Mouse (Mus musculus): ENCODE measurements at regions not wholly inside any gene's neighbourhood (a gene's known extent, or its start where the extent isn't known, plus 50 kb on each side); places are given as distances from the start of the nearest gene placed in this dataset.

DNA sequence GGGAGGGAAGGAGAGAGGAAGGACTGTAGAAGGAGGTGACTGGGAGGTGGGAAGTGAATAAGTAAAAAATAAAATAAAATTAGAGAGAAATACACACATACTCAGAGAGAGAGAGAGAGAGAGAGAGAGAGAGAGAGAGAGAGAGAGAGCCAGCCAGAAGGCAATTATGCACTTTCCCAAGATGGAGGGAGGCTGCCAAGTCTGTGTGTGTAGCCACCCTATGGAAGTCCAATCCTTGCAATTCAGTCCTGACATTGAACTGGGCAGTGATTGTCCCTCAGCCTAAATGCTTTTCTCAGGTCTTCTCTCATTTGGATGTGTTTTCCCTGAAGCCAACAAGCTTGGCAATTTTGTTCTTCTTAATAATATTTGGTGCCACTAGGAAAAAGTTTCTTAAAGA, 197.3 kb upstream of the Mctp2 start:
- no peak for DNase-seq (ENCODE audit: low spot score)

GRCm38 (mm10) chr7:72504268-72504667, 197.9 kb upstream of the Mctp2 start:
- DNase-seq (ENCODE audit: low spot score): no peak

DNA sequence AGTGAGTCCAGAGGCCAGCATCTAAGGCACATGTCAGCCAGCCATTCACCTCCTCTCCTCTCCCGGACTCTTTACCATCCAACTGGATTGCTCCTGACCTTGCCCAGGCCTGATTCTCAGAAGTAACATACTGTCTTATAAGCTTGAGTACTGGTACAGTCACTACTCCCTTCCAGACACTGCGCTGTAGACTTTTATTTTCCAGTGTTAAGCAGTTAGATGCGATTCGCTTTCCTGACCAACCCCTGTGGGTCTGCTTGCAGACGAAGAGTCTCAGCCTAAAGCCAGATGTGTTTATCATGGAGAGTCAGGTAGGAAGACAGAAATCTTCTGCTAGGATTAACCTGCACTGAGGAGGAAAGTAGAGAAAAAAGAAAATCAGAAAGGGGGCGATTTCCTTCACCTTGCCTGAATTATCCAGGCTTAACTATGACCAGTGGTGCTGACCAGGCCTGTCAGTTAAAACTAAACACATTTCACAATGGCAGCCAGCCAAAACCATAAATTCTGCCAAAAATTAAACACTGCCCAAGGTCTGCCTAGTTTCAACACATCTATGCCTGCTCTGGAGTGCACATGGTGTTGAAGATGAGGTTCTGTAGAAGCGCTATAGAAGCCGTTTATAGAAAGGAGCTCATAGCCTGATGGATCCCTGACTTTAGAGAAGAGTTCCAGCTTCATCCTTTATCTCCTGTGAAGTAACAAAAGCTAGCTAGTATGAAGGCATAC, 199.5 kb upstream of the Mctp2 start:
- no peak for DNase-seq (ENCODE audit: low spot score)

DNA sequence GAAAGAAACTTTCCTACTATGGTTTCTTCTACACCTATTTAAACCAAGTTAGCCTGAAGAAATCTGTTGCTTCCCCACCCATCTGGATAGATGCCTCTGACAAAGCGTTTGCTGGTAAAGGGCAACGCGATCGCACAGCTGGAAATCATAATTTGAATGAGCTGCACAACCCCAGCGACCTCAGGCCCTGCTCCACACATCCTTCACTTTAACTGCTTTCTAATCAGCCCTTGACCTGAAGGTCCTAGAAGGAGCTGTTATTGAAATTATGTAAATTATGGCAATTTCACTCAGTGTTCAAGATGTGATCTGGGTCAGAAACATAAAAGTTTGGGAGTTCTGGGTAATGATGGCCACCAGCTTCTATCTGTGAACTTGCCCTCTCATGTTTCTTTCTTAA, 201.5 kb upstream of the Mctp2 start:
- DNase-seq (ENCODE audit: low spot score): no peak

DNA sequence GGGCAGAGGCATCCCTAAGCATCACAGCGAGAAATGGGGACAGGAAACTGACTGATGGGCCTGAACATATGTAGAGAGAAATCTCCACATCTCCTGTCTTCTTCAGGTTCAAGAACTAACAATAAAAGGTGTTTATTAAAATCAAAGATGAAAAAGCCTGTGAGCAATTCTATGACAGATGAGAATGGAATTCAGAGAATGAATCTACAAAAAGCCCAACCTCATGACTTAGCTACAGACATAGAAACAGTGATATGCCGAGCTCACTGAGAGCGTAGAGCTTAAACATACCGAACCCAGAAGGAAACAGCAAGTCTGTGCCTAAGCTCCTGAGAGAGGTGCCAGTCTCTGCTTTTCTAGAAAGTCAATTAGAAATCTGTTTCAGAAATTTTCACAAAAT, 203.7 kb upstream of the Mctp2 start:
- no peak for DNase-seq (ENCODE audit: low spot score)

- DNase-seq (ENCODE audit: low spot score): no peak
Observed at GRCm38 (mm10) chr7:72513446-72513845, 207.0 kb upstream of the Mctp2 start.

DNA sequence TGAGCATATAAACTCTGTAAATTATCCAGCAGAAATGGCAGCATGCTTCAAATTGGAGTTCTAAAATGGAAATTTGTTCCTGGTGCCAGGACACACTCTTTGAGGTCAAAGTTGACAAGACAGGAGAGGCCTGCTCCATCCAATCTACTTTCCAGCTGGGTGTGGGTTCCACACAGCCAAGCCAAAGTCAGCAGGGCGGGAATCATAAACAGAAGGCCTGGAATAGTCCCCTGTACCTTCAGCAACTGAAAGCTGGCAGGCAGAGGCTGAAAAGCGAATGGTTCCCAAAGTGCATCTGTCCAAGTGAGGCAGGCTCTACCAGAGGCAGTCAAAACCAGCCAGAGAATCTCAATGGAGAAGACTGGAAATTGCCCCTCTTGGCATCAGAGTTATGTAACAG, 208.4 kb upstream of the Mctp2 start:
- DNase-seq (ENCODE audit: low spot score): no peak

DNA sequence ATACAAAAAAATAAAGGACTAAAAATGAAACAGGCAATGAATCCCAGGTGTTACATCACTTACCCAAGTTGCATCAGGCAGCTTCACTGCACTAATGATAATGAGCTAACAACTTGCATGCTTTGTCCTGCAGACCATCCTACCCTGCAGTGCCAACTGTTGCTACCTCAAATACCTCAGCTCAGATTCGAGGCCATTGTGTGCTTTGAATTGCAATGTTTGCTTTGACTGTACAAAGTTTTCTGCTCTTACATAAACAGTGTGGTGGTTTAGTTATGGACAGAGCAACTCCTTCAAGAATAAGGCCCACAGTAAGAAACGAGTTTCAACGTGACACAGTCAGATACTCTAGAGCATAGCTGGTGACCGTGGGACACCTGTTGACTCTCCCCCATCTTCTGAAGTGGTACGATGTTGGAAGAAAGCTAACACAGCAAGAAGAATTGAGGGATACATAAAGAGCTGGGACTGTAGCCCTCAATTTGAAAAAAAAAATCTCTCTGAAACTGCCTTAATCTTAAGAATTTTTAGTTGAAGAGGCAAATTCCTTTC, 212.1 kb upstream of the Mctp2 start:
- DNase-seq (ENCODE audit: low spot score): no peak

GRCm38 (mm10) chr7:72519359-72520115, 213.1 kb upstream of the Mctp2 start:
- no peak for DNase-seq (ENCODE audit: low spot score)

GRCm38 (mm10) chr7:72528873-72529272, 222.5 kb upstream of the Mctp2 start:
- no peak for DNase-seq (ENCODE audit: low spot score)

- no peak for DNase-seq (ENCODE audit: low spot score)
Observed at GRCm38 (mm10) chr7:72538288-72538687, 231.9 kb upstream of the Mctp2 start.

DNA sequence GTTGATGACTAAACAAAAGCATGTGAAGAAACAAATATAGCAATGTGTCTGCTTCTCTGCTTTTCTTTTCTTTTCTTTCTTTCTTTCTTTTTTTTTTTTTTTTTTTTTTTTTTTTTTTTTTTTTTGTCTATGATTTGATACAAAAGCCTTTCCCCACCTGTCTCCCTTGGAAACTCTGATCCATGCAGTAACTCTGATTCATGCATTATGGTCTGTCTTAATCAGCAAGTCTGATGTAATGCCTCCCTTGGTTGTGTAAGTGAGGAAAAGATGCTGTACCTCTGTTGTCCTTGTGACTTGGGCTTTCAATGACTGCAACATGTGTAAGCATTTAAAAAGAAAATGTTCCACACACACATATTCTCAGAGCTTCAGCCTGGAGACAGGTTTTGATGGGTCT, 233.5 kb upstream of the Mctp2 start:
- DNase-seq (ENCODE audit: low spot score): no peak

- no peak for DNase-seq (ENCODE audit: low spot score)
Observed at GRCm38 (mm10) chr7:72541521-72542478, 235.4 kb upstream of the Mctp2 start.

- DNase-seq (ENCODE audit: low spot score): no peak
Observed at GRCm38 (mm10) chr7:72543501-72543900, 237.1 kb upstream of the Mctp2 start.

DNA sequence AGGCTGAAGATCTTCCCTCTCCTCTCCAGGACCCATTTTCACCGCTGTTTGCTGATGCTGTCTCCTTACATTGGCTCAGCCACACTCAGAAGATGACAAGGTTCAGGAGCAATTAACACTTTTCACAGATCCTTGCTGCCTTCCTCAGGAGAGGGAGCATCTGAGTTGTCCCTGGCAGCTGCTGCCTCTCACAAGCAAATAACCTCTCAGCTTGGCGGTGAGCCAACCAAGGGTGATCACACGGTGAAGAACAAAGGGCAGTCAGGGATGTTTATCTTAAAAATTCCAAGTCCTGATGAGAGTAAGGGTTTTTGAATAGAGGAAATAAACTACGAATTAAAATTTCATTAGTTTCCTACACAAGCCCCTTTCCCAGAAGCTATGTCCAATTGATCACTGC, 237.5 kb upstream of the Mctp2 start:
- no peak for DNase-seq (ENCODE audit: low spot score)

DNA sequence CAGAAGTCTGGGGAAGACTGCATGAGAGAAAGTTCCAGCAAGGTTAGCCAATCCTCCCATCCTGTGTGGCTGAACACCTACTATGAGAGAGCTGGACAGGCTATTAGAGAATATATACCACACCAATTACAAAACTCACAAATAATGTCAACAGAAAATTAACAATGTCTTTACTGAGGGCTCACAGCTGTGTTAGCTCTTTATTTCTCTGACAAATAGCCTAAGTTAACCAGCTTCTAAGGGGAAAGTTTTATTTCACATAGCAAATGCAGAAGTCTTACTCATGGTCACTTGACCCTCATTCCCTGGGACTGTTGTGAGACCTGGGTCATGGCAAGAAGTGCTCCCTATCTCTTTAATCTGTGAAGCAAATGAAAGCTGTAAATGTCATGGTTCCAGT, 261.0 kb upstream of the Mctp2 start:
- no peak for DNase-seq (ENCODE audit: low spot score)

- DNase-seq (ENCODE audit: low spot score): no peak
Observed at GRCm38 (mm10) chr7:72569177-72569576, 262.8 kb upstream of the Mctp2 start.

- no peak for DNase-seq (ENCODE audit: low spot score)
Observed at GRCm38 (mm10) chr7:72574316-72574715, 267.9 kb upstream of the Mctp2 start.

DNA sequence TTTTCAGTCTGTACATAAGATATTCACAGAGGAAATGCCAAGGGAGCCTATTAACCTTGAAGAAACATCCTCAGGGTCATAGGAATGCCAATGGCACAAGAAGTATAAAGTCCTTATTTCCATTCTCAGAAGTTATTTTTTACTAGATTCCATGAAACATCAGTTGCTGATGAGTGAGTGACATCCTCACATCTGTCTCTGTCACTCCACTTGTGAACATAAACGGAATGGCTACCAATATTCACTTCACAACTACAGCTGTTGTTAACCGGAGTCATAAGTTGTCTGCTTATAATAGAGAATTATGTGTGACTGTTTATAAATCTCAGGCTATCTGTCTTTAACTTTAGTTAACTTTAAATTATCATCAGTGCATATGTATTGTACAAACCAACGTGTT, 278.0 kb upstream of the Mctp2 start:
- DNase-seq (ENCODE audit: low spot score): no peak

- no peak for DNase-seq (ENCODE audit: low spot score)
Observed at GRCm38 (mm10) chr7:72589241-72589668, 282.8 kb upstream of the Mctp2 start.

DNA sequence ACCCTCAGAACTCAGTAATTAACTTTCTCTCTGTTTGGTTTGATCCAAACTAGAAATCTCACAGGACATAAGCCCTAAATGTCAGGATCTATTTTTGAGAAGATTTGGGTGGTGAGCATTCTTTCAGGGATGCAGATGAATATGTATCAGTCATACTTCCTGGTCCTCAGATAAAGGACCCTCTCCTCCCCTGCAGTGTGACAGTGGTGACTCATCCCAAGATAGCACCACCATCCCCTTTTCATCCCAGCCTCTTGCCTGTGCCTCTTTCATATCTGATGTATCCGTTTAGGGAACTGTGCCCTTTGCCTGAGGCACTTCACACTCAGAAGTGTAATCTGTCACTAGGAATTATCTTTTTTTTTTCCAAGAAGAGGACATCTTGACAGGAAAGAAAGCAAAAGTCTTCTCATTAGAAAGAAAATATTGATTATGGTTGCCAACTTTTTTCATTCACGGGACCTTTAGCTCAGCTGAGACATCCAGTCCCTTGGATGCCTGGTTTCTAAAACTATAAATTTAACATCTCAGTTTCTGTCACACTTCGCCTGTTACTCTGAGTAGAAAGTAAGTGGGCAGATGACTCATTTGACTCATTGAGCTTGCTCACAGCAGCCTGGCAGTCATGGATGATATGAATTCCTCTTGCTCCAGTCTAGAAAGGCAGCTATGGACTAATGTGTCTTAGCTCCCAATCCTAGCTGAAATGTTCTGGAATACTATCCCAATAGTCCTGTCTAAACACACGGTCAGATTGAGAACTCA, 284.1 kb upstream of the Mctp2 start:
- no peak for DNase-seq (ENCODE audit: low spot score)

All from urinary bladder, postnatal 10 days (tissue).